8 mouse cellular contexts compared by ENCODE assay signal in the genomic region with DNA sequence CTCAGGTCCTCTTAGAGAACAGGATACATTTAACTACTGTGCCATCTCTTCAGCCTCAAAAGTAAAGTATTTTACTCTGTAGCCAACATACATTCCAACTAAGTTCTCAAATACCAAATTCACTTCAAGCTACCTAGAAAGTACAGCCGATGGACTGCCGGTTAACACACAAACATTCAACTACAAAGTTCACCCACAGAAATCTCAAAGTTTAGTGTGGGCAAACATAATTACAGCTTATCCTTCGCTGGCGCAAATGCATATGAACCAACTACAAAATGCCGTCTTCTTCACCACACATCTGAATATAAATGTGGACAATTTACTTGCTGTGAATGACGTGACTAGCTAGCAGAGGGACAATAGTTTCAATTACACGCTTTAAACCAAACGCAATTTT. TPM values are rescaled to one million over a fixed set of nuclear protein-coding genes. Genes with fewer than 3 reads are reported as not detected.
DNase-seq lines count a peak whose midpoint lies in the region; ATAC-seq and TF ChIP-seq lines count a peak whose summit lies in the region.

No protein-coding gene starts in this region.

- WGBS in liver, embryonic 11.5 days: 38% methylated on average over 8 of the region's 8 CpGs

- 0 out of 2 replicates have a peak overlapping the region, but pooled peaks have one; percentile 84 for H3K27ac ChIP-seq in testis, adult 2 months (ENCODE audit: control insufficient read depth, insufficient read depth, low read depth, low read length)
- no peak overlapping the region for H3K27ac ChIP-seq in liver, embryonic 11.5 days (ENCODE audit: low read depth, low read length)

- H3K4me1 ChIP-seq in erythroblast, embryonic 14.5 days (ENCODE audit: control insufficient read depth): peaks cover 25% of the 10 kb centered on the region
- peaks cover 14% of the 10 kb centered on the region for H3K4me1 ChIP-seq in testis, adult 2 months (ENCODE audit: control insufficient read depth, insufficient read depth, low read length)
- peaks cover 14% of the 10 kb centered on the region for H3K4me1 ChIP-seq in liver, embryonic 11.5 days (replicated peaks; ENCODE audit: control insufficient read depth, insufficient read depth, low read length)

- H3K4me2 ChIP-seq in liver, embryonic 11.5 days: peak overlapping the region; percentile 96

- ATAC-seq in erythroblast, adult 5-6 weeks (replicated peaks; ENCODE audit: low FRiP score, poor library complexity, severe bottlenecking): no peak
- ATAC-seq in liver, embryonic 11.5 days (replicated peaks; ENCODE audit: low FRiP score): no peak

- no peak for TF ChIP-seq POLR2A in testis, adult 2 months (IDR thresholded peaks at IDR 0.05; ENCODE audit: control insufficient read depth, low read depth, low read length)

- peak overlapping the region; percentile 91 for H3K4me3 ChIP-seq in erythroblast, embryonic 14.5 days (replicated peaks)
- H3K4me3 ChIP-seq in testis, adult 2 months (ENCODE audit: control insufficient read depth, low read depth, low read length): peak overlapping the region; percentile 96; the same call in 1 of the 2 replicates
- H3K4me3 ChIP-seq in liver, embryonic 11.5 days (ENCODE audit: low read depth, low read length): peak overlapping the region; percentile 92

- DNase-seq in testis, postnatal 14 days (ENCODE audit: low spot score): no peak
- no peak for DNase-seq in liver, embryonic 11.5 days (ENCODE audit: low spot score)
- no peak for DNase-seq in right cerebral cortex, postnatal 4 days
- DNase-seq in left cerebral cortex, adult 18-20 months (ENCODE audit: low spot score in 2 of 2): no peak
- DNase-seq in thymus, postnatal 14 days: no peak

- H3K27me3 ChIP-seq in erythroblast, embryonic 14.5 days (ENCODE audit: control insufficient read depth): peaks cover 5% of the 10 kb centered on the region; the same call in 1 of the 2 replicates
- H3K27me3 ChIP-seq in testis, adult 2 months (ENCODE audit: control insufficient read depth, insufficient read depth, low read length): no peaks in the 10 kb centered on the region
- H3K27me3 ChIP-seq in liver, embryonic 11.5 days (replicated peaks; ENCODE audit: control insufficient read depth, insufficient read depth, low read length): no peaks in the 10 kb centered on the region

- H3K36me3 ChIP-seq in erythroblast, embryonic 14.5 days (ENCODE audit: control insufficient read depth): no peaks in the 10 kb centered on the region
- H3K36me3 ChIP-seq in testis, adult 2 months (ENCODE audit: control insufficient read depth, insufficient read depth, low read length): no peaks in the 10 kb centered on the region
- H3K36me3 ChIP-seq in liver, embryonic 11.5 days (ENCODE audit: control insufficient read depth, insufficient read depth, low read length): no peaks in the 10 kb centered on the region

- H3K9me3 ChIP-seq in erythroblast, embryonic 14.5 days (ENCODE audit: control insufficient read depth, low read length): no peaks in the 10 kb centered on the region
- H3K9me3 ChIP-seq in liver, embryonic 11.5 days (ENCODE audit: control insufficient read depth, low read length): no peaks in the 10 kb centered on the region

- TF ChIP-seq CTCF in testis, adult 2 months (IDR thresholded peaks at IDR 0.05; ENCODE audit: control insufficient read depth, insufficient read depth, insufficient replicate concordance, low read depth, low read length): no peak

- H3K9ac ChIP-seq in liver, embryonic 11.5 days (ENCODE audit: low read depth, low read length): peak overlapping the region; percentile 92

RNA-seq across cellular contexts. Expression of a gene that starts 1.6 kb away (rescaled TPM):
- 0.03 and 0.10 TPM in 2 replicates for polyA plus RNA-seq in erythroblast, embryonic 14.5 days (2012)
- 4.4 and 6.9 TPM in 2 replicates for total RNA-seq in erythroblast, adult 5-6 weeks (2015; ENCODE audit: low replicate concordance)
- total RNA-seq in erythroblast, adult 5-6 weeks (2017; ENCODE audit: low replicate concordance): 7.7 and 8.5 TPM in 2 replicates
- polyA plus RNA-seq in testis, adult 2 months (2012; rRNA removed): 11.0 and 11.3 TPM in 2 replicates
- polyA plus RNA-seq in liver, embryonic 11.5 days (2014; fragmentation: Nextera tagmentation; extraction: Ambion mirVana): 8.7 and 9.6 TPM in 2 replicates
- 10 to 100 TPM; 25.1 to 27.1 TPM for total RNA-seq in left cerebral cortex, adult 18-20 months (2021)
